Mouse (Mus musculus) fat pad, adult 2 months (tissue): ENCODE data around the gene Cyp2d11.

Source experiments
- DNase-seq: peaks from one replicate; pipeline ENCODE4 v3.0.0-alpha.2; 2011; ENCODE audit warnings: low read depth, low spot score; ENCODE audit errors: extremely low read depth

The Cyp2d11 gene

GRCm38 (mm10) chr15:82353078-82353744, 40.6 kb downstream of the Cyp2d11 start:
- DNase-seq: no peak

DNA sequence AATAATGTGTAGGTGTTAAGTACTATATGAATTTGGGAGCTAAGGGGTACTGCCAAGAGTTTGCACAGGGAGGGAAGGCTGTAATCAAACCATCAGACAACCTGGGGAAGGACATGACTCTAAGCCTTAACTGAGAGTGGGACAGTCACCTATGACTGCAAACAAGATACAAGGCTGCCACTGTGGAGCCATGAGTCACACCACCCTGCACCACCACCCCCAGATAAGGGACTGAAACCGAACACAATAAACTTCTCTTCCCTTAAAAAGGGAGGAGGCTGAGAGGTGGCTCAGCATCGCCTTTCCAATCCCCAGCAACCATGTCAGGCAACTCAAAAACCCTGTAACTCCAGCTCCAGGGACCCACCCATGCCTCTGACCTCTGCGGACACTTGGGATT, 42.3 kb downstream of the Cyp2d11 start:
- DNase-seq: no peak

GRCm38 (mm10) chr15:82350349-82350748, 43.5 kb downstream of the Cyp2d11 start:
- DNase-seq: no peak

DNA sequence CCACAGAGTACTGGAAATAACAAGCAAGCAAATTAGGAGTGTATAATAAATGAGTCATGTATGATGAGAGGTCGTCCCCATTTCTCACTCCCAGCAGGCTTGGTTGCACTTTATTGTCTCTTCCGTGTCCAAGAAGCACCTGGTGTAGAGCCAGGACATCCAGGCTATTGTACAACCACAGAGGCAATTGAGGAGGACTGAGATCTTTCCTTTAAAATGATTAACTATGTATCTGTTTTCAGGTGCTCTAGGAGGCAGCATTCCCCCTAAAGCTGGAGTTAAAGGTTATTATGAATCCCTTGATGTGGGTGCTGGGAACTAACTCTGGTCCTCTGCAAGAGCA, 44.9 kb downstream of the Cyp2d11 start:
- DNase-seq: no peak

- DNase-seq: no peak
Observed at GRCm38 (mm10) chr15:82348258-82348998, 45.4 kb downstream of the Cyp2d11 start.

DNA sequence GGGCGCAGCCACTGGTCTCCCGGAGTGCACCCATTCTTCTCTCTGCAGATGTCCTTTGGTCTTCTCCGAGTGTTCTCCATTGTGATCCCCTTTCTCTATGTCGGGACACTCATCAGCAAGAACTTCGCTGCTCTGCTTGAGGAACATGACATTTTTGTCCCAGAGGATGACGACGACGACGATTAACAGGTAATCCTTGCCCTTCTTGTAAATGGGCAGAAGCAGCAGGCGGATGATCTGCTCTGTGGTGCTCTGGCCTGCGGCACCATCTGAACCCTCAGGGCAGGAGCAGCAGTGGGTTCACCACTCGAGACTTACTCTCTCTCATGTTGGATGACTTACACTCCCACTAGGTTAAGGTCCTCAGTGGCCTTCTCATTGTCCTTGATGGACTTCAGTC, 46.0 kb downstream of the Cyp2d11 start:
- DNase-seq: no peak

- no peak for DNase-seq
Observed at GRCm38 (mm10) chr15:82347303-82347676, 46.5 kb downstream of the Cyp2d11 start.

DNA sequence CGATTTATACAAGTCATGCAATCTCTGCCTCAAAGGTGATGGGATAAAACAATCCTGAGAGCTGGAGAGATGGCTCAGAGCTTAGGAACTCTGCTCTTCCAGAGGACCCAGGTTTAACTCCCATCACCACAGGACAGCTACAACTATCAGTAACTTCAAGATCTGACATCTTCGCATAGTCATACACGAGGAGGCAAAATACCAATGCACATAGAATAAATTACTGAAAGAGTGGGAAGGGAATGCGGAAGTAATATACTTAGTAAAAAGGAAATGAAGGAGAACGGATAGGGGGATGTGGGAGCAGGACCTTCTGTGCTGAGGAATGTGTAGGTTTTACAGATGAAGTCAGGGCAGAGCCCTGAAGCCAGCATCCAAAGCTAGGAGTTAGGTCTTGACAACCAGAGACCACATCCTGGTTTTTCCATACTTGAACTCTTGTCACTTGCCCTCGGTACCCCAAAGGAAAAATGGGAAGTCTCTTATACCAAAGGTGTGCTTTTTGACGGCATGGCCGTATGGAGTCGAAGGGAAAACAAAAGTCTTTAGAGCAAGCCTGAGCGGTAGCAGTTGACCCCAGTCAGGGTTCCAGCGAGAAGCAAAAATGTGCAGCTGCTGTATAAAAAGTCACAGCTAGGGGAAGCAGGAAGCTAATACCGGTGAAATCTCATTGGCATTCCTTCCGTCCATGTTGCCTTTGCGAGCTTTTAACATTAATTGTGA, 47.1 kb downstream of the Cyp2d11 start:
- DNase-seq: no peak

- peak; percentile 87 for DNase-seq
Observed at GRCm38 (mm10) chr15:82345820-82346470, 47.9 kb downstream of the Cyp2d11 start.

DNA sequence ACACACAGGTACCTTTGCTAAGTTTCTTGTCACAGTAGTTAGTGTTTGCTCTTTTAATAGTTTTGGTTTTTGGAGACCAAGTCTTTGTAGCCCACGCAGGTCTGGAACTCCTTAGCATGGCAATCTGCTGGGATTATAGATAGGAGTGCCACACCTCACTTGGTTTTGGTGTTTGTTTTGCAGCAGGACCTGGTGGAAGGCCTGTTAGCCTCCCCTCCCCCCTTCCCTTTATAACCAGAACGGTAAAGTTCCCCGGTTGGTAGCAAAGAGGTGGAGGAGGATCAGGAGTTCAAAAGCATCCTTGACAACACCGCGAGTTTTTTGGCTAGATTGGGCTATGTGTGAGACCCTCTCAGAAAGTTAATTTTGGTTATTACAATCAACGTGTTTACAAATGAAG, 48.9 kb downstream of the Cyp2d11 start:
- no peak for DNase-seq

DNA sequence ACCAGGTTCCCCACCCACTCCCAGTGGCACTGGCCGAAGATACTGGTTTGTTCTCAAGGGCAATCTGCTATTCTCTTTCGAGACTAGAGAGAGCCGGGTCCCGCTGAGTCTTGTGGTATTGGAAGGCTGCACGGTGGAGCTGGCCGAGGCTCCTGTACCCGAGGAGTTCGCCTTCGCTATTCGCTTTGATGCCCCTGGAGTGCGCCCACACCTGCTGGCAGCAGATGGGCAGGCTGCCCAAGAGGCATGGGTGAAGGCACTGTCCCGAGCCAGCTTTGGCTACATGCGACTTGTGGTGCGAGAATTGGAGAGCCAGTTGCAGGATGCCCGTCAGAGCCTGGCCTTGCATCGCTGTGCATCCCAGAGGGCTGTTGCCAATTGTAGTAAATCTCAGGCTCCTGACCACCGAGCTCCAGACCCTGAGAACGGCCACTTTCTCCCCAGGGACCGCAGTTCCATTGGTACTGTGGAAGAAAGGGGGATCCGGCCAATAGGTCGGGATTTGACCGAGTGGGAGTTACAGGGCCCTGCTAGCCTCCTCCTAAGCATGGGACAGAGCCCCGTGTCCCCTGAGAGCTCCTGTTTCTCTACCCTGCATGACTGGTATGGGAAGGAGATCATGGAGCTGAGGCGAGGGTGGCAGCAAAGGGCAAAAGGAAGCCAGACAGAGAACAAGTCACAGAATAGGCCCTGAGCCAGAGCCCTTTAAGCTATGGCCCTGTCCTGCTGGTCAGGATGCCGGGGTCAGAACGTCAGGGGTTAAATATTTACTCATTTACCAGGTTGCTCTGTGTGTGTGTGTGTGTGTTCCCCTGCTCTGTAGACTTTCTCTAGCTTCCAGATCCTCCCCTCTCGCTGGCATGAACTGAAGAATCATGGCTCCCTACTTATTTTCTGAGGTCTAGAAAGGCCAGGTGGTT, 50.2 kb downstream of the Cyp2d11 start:
- no peak for DNase-seq

DNA sequence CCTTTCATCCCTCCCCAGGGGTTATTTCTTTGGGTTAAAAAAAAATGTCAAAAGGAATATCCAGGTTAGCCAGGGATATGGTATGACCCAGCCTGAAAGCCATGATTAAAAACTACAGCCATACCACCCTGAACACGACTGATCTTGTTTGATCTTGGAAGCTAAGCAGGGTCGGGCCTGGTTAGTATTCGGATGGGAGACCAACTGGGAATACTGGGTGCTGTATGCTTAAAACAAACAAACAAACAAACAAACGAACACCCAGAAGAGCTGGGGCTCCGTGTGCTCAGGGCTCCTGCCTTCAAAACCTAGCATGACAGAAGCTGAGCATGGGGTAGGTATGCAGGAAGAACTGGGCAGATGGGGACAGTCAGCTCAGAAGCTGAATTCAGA, 51.3 kb downstream of the Cyp2d11 start:
- no peak for DNase-seq

- no peak for DNase-seq
Observed at GRCm38 (mm10) chr15:82341675-82342542, 51.9 kb downstream of the Cyp2d11 start.

GRCm38 (mm10) chr15:82341036-82341501, 52.8 kb downstream of the Cyp2d11 start:
- no peak for DNase-seq

- DNase-seq: no peak
Observed at GRCm38 (mm10) chr15:82340414-82341035, 53.3 kb downstream of the Cyp2d11 start.

GRCm38 (mm10) chr15:82339634-82340254, 54.1 kb downstream of the Cyp2d11 start:
- DNase-seq: no peak
